Mouse (Mus musculus) kidney, postnatal 0 days (tissue): ENCODE results near the gene Pde5a. TPM values are rescaled to one million over a fixed set of nuclear protein-coding genes. Genes with fewer than 3 reads are reported as not detected.

ENCODE experiments used
- ATAC-seq: fragments of 200-750 bp; cut with Nextera tagmentation; replicated peaks from 2 replicates; pipeline ENCODE4 v1.8.0; 2017; ENCODE audit warnings: low read depth, moderate number of reproducible peaks, moderate TSS enrichment, moderate library complexity; ENCODE audit not compliant: low FRiP score
- DNase-seq: peaks from one replicate; pipeline ENCODE4 v3.0.0-alpha.2; 2016; ENCODE audit warnings: low spot score
- H3K27ac ChIP-seq: fragments of 300-500 bp; sonication (generic); 2 replicates; pipeline ENCODE4 v1.5.1; 2014; ENCODE audit warnings: mild to moderate bottlenecking
- H3K27me3 ChIP-seq: fragments of 300-500 bp; sonication (generic); 2 replicates; pipeline ENCODE4 v1.6.1; 2014; ENCODE audit warnings: low read length, mixed read lengths; ENCODE audit not compliant: insufficient read depth
- H3K36me3 ChIP-seq: fragments of 300-500 bp; sonication (generic); 2 replicates; pipeline ENCODE4 v1.6.1; 2014; ENCODE audit warnings: low read length, mixed read lengths; ENCODE audit not compliant: insufficient read depth
- H3K4me1 ChIP-seq: fragments of 300-500 bp; sonication (generic); replicated peaks from 2 replicates; pipeline ENCODE4 v1.6.1; 2014; ENCODE audit warnings: antibody characterized with exemption, low read length, mixed read lengths; ENCODE audit not compliant: insufficient read depth
- H3K4me2 ChIP-seq: fragments of 300-500 bp; sonication (generic); 2 replicates; pipeline ENCODE4 v1.6.1; 2014; ENCODE audit warnings: mild to moderate bottlenecking, low read length, moderate library complexity, mixed read lengths
- H3K4me3 ChIP-seq: fragments of 300-500 bp; sonication (generic); replicated peaks from 2 replicates; pipeline ENCODE4 v1.5.1; 2014; ENCODE audit warnings: low read depth, low read length
- H3K9ac ChIP-seq: fragments of 300-500 bp; sonication (generic); 2 replicates; pipeline ENCODE4 v1.6.1; 2014; ENCODE audit warnings: low read depth, low read length
- H3K9me3 ChIP-seq: fragments of 300-500 bp; sonication (generic); replicated peaks from 2 replicates; pipeline ENCODE4 v1.6.1; 2016; ENCODE audit warnings: low read length, inconsistent platforms, mixed read lengths
- CTCF ChIP-seq: IDR thresholded peaks from 2 replicates; pipeline ENCODE4 v1.5.1; 2016; ENCODE audit warnings: antibody characterized with exemption, low read depth, mild to moderate bottlenecking, moderate library complexity
- WGBS: fragments of 180-500 bp; shearing (Covaris S2); extraction: QIAGEN DNeasy Blood & Tissue Kit; methylation state at CpG from one replicate; pipeline ENCODE4 v1.1.7; 2014; 5-methylcytosine and 5-hydroxymethylcytosine counted together
- polyA plus RNA-seq: library from polyadenylated mRNA; unstranded; fragments of >200 nt; fragmentation: Nextera tagmentation; extraction: Ambion mirVana; gene quantifications from 2 replicates; pipeline ENCODE4 v1.2.1, GENCODE M21; 2015

Pde5a gene
- polyA plus RNA-seq, 1 experiment from 2014 or later: 3.7 TPM

GRCm38 (mm10) chr3:122828270-122829058 lies 99.7 kb downstream of the Pde5a start:
- H3K27me3 ChIP-seq: no peaks in the 10 kb centered on the region
- ATAC-seq: no peak
- no peak overlapping the region for H3K4me3 ChIP-seq
- H3K4me1 ChIP-seq: no peaks in the 10 kb centered on the region
- no peak overlapping the region for H3K9ac ChIP-seq
- no peaks in the 10 kb centered on the region for H3K9me3 ChIP-seq
- no peaks in the 10 kb centered on the region for H3K36me3 ChIP-seq
- DNase-seq: no peak
- 82% methylated on average over 11 of the region's 11 CpGs for WGBS
- H3K4me2 ChIP-seq: no peak overlapping the region
- no peak for TF ChIP-seq CTCF
- no peak overlapping the region for H3K27ac ChIP-seq

GRCm38 (mm10) chr3:122834519-122834918 lies 105.8 kb downstream of the Pde5a start:
- H3K4me3 ChIP-seq: no peak overlapping the region
- H3K27me3 ChIP-seq: no peaks in the 10 kb centered on the region
- no peaks in the 10 kb centered on the region for H3K36me3 ChIP-seq
- peak; percentile 18 for DNase-seq
- H3K27ac ChIP-seq: no peak overlapping the region
- no peak for ATAC-seq
- WGBS: 72% methylated on average over 5 of the region's 5 CpGs
- H3K4me2 ChIP-seq: no peak overlapping the region
- TF ChIP-seq CTCF: no peak
- H3K4me1 ChIP-seq: no peaks in the 10 kb centered on the region
- no peaks in the 10 kb centered on the region for H3K9me3 ChIP-seq
- no peak overlapping the region for H3K9ac ChIP-seq

GRCm38 (mm10) chr3:122835097-122835850 lies 106.5 kb downstream of the Pde5a start:
- Histone ChIP-seq H3K27me3 (no peaks in the 10 kb centered on the region), H3K4me3 (no peak overlapping the region), H3K4me1 (no peaks in the 10 kb centered on the region), H3K4me2 (no peak overlapping the region), H3K27ac (no peak overlapping the region), H3K36me3 (no peaks in the 10 kb centered on the region), H3K9ac (no peak overlapping the region), H3K9me3 (no peaks in the 10 kb centered on the region)
- WGBS: 67% methylated on average over 8 of the region's 8 CpGs
- peak; percentile 65 for DNase-seq
- TF ChIP-seq CTCF: no peak
- ATAC-seq: no peak

DNA sequence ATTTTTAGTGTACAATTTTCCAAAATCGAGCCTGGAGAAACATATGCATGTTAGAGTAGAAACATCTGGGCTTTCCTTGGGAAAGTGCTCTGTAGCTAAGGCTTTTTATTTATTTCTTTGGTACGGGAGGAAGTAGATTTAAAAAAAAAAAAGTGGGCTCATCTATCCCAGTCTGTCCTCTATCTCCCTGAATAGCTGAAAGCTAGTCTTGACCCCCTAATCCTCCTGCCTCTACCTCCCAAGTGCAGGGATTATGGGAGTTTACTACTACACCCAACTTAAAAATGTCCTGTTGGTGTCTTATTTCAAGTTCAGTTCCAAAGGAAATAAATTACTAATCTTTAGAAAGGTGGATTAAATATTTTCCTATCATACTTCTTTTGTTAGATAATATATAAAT lies 108.9 kb downstream of the Pde5a start:
- no peaks in the 10 kb centered on the region for H3K9me3 ChIP-seq
- no peak overlapping the region for H3K4me2 ChIP-seq
- H3K4me3 ChIP-seq: no peak overlapping the region
- ATAC-seq (no peak), DNase-seq (peak; percentile 46)
- no peak for TF ChIP-seq CTCF
- H3K4me1 ChIP-seq: no peaks in the 10 kb centered on the region
- 64% methylated on average over 2 of the region's 2 CpGs for WGBS
- 0 out of 2 replicates have a peak overlapping the region, but pooled peaks have one; percentile 19 for H3K27ac ChIP-seq
- H3K9ac ChIP-seq: no peak overlapping the region
- H3K27me3 ChIP-seq: no peaks in the 10 kb centered on the region
- 0 out of 2 replicates have a peak, but pooled peaks cover 3% of the 10 kb centered on the region for H3K36me3 ChIP-seq

GRCm38 (mm10) chr3:122848410-122849034 lies 119.8 kb downstream of the Pde5a start:
- no peaks in the 10 kb centered on the region for H3K36me3 ChIP-seq
- no peak overlapping the region for H3K9ac ChIP-seq
- no peaks in the 10 kb centered on the region for H3K27me3 ChIP-seq
- no peak overlapping the region for H3K4me2 ChIP-seq
- DNase-seq (peak; percentile 54), ATAC-seq (no peak)
- 62% methylated on average over 5 of the region's 5 CpGs for WGBS
- TF ChIP-seq CTCF: no peak
- H3K9me3 ChIP-seq: no peaks in the 10 kb centered on the region; the same call in 1 of the 2 replicates
- H3K4me1 ChIP-seq: no peaks in the 10 kb centered on the region
- no peak overlapping the region for H3K4me3 ChIP-seq
- no peak overlapping the region for H3K27ac ChIP-seq

DNA sequence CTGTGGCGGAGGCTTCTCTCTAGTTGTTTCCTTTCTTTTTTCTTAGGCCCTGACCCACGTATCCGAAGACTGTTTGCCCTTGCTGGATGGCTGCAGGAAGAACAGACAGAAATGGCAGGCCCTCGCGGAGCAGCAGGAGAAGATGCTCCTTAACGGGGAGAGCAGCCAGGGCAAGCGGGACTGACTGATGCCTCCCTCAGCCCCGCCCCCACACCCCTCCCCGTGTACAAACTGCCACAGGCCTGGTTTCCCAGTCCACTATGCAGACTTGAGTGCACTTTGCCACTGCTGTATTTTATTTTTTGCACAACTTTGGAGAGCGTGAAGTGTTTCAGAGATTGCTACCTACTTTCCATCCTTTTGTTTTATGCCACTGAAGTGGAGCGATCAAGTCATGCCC lies 126.4 kb downstream of the Pde5a start:
- Histone ChIP-seq H3K27me3 (no peaks in the 10 kb centered on the region), H3K4me2 (no peak overlapping the region), H3K27ac (no peak overlapping the region), H3K4me1 (no peaks in the 10 kb centered on the region), H3K9ac (no peak overlapping the region), H3K36me3 (no peaks in the 10 kb centered on the region), H3K4me3 (no peak overlapping the region), H3K9me3 (no peaks in the 10 kb centered on the region)
- TF ChIP-seq CTCF: no peak
- ATAC-seq: no peak
- 69% methylated on average over 11 of the region's 11 CpGs for WGBS
- DNase-seq: no peak
